Mouse (Mus musculus) right cerebral cortex, postnatal 4 days (tissue): ENCODE data around the gene Pear1.

Experiments used
- DNase-seq: peaks from one replicate; pipeline ENCODE4 v3.0.0-alpha.2; 2022

Pear1 gene

GRCm38 (mm10) chr3:87764506-87764905 is 59.6 kb downstream of the Pear1 start:
- no peak for DNase-seq

GRCm38 (mm10) chr3:87763683-87764289 is 60.3 kb downstream of the Pear1 start:
- peak; percentile 64 for DNase-seq

DNA sequence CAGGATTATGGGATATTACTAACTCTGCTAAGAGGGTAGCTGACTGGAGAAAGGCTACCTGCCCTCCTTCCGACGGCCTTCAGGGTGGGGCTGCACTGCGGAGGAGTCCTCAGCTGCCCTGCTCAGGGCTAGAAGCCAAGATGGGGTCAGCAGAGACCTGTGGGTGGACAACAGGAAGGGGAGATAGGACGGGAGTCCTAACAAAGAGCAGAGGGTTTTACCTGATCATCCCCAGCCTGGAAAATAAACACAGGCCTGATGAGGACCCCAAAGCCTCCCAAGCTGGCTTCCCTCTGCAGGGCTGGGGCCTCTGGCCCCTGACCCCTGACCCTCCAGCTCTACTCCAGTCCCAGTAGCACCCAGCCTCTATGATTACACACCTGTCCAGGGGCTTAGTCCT is 60.9 kb downstream of the Pear1 start:
- no peak for DNase-seq

DNA sequence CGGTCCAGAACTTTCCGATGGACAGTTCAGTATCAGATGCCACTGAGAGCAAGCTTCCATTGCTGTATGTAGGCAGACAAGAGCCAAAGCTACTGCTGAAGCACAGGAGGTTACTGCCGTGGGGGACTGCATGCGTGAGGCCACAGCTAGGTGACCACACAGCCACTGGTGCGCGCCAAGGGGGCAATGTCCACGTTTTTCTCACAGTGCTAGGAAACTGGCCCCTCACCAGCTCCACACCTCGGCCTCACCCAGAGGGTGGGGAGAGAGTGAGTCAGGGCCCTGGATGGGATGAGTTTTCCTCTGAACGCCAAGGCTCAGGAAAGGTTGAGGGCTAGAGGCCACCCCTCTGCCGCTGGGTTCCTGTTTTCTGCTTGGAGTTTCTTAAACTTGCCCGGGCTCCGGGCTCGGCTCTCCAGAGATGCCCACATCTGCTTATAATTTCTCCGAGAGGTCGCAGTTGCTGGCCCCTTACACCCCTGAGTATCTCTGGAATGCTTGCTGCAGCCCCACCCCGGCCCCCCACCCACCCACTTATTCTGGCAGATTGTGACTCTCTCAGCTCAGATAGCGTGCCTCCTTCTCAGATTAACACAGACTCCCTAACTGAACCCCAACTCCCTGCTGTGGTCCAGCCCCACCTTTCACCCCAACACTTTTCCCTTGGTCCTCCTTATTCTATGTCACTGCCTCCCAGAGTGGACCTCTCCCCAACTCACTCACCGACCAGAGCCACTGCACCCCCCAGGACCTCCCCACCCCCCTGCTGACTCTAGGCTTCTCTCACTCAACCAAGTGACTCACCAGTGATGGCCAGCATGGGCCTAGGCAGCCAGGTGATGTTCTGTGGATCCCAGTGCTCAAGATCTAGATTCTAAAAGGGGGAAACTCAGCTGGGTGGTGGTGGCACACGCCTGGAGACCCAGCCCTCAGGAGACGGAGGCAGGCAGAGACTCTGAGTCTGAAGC is 62.4 kb downstream of the Pear1 start:
- DNase-seq = no peak

DNA sequence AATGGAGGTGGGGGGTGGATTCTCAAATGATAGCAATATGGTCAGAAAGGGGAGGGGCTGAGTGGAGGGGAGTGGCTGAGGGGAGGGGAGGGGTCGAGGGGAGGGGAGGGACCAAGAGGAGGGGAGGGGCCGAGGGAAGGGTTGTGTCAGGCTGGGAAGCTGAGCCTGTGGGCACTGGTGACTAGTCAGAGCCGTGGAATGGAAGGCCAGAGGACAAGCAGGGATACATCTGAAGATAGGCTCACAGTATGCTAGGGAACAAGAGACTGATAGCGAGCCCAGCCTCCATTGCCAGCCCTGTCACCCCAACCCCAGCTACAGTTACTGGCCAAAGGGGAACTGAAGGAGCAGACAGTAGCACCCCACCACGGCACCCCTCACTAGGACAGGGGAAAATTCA is 65.5 kb downstream of the Pear1 start:
- no peak for DNase-seq

GRCm38 (mm10) chr3:87756488-87756887 is 67.6 kb downstream of the Pear1 start:
- DNase-seq = no peak

DNA sequence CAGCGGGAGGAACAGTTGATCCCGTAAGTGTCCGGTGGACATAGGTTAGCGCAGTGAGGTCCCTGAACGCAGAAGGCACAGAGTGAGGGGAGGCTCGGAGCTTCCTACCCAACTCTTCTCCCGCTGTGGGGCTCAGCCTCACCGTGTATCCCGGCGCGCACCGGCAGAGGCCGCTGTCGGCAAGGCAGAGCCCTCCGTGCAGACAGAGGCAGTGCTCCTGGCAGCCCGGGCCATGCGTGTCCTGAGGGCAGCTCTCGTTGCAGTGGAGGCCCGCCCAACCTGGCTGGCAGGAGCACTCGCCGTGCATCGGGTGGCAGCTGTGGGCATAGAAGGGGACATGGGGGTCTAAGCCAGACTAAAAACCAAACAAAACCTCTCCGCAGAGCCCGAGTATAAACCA is 68.1 kb downstream of the Pear1 start:
- peak; percentile 94 for DNase-seq

DNA sequence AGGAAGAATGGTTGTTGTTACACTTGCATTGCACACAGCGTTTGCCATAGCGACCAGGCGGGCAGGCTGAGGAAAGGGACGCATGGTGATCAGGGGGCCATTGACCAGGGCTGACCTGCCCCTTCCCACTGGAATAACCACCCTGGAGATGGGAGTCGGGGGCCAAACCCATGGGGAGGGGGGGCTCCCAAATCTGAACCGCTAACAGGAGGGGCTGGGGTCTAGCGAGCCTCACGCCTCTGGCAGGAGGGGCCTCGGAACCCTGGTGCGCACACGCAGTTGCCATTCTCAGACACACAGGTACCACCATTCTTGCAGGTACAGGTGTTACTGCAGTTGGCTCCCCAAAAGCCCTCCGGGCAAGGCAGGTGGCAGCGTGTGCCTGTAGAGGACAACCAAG is 70.3 kb downstream of the Pear1 start:
- no peak for DNase-seq

DNA sequence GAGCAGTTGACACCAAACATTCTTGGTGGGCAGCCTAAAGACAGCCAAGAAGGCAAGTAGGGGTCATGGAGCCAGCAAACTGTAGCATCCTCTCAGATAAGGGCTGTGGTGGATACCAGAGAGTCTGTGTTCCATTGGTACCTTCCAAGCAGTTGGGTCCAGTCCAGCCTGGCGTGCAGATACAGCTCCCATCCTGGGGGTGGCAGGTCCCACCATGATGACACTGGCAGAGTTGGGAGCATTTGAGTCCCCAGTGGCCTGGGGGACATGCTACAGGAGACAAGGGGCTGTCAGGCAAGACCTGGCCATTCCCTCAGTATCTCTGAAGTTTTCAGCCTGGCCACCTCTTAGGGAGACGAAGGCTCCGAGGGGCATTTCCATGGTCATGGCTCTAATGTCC is 71.5 kb downstream of the Pear1 start:
- DNase-seq = no peak

DNA sequence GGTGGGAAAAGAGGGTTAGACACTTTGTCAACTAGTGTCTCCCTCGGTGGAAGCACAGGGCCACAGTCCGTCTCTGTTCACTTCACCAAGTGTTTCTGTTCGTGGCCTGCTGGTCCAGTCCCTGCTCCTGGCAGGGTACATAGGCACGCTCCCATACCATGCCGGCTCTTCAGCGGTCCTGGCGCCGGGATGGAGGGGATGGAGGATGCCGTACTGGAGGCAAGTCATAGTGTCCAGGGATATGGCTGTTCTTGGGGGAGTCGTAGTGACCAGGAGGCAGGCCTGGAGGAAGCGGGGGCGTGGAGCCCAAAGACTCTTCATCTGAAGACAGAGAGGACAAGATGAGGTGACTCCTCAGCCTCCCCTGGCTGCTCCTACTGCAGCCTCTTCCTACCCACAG is 74.1 kb downstream of the Pear1 start:
- no peak for DNase-seq

DNA sequence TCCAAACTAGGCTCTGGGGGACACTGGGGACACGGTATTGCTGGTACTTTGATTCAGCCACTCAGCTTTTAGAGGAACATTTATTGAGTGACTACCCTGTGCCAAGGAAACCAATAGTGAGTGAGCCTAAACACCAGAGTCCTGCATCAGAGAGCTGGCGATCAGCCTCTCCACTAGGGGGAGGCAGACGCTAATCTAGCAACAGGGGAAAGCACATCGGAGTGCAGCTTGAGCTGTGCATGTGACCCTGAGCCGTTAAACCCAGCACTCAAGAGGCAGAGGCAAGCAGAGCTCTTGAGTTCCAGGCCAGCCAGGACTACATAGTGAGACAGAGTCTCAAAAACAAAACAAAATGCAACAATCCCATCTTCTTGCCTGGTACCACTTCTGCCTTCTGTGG is 75.1 kb downstream of the Pear1 start:
- no peak for DNase-seq

- no peak for DNase-seq
These were observed 75.7 kb downstream of the Pear1 start, which contains the start of gene Lrrc71 for GRCm38 (mm10) chr3:87748431-87748830. Gene Lrrc71, minus strand, starts transcription at chr3:87748625.

GRCm38 (mm10) chr3:87745036-87745659 is 79.0 kb downstream of the Pear1 start:
- no peak for DNase-seq

DNA sequence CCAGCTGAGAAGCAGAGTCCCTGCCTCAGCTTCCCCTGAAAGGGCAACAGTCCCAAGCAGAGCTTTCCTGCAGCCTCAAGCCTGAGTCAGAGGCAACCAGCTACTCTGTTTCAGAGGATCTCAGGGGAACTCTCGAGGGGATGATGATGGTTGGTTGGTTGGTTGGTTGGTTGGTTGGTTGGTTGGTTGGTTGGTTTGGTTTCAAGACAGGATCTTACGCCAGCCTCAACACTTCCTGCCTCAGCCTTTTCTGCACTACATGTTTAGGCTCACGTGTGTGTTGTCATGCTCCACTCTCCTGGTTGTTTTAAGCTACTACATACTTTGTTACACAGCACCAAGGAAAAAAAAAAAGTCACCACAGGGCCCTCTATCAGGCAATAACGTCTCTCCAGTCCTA is 80.2 kb downstream of the Pear1 start:
- DNase-seq = no peak

GRCm38 (mm10) chr3:87742735-87743134 is 81.4 kb downstream of the Pear1 start:
- no peak for DNase-seq

DNA sequence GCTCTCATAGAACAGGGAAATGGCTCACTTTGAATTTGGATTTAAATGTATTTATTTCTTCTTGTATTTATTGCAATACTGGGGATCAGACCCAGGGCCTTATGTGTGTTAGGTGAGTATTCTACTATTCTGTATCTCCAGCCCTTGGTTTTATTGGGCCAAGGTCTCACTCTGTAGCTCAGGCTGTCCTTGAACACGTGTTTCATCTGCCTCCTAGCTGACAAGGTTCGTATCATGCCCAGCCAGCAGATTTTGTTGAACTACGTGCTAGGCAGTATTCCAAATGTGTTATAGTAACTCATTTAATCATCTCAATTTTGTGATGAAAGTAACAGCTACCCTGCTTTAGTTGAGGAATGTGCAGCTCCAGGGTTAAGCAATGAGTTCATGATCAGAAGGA is 82.1 kb downstream of the Pear1 start:
- no peak for DNase-seq

DNA sequence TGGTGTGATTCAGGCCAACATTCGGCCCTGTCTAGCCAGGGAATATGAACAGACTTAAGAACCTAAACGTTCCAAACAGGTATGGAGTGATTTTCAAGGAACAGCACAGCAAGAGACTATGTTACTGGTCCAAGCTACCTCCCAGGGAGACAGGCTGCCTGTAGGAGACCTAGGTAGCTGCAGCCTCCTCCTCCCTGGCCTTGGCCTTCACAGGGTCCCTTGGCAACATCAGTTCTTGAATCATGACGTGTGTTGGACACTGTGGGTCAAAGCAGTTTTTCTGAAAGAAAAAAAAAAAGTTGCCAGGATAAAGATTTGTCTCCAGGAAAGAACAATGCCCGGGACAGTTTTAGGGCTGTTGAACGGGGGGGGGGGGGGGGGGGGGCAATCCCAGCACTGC is 85.2 kb downstream of the Pear1 start:
- no peak for DNase-seq

DNA sequence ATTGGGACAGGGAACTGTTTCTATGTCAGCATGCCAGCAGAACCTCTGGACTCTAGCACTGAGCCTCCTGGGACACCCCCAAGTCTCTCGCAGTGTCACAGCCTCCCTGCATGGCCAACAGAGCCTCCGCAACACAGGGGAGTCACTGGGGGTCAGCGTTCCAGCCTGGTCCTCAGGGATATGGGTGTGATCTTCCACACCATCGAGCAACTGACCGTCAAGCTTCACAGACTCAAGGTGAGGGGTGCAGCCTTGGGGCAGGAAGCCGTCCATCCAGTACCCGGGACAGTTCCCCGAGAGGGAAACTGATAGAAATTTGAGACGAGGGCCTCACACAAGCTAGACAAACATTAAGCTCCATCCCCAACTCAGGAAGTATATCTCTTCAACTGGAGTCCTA is 88.8 kb downstream of the Pear1 start:
- DNase-seq = no peak

DNA sequence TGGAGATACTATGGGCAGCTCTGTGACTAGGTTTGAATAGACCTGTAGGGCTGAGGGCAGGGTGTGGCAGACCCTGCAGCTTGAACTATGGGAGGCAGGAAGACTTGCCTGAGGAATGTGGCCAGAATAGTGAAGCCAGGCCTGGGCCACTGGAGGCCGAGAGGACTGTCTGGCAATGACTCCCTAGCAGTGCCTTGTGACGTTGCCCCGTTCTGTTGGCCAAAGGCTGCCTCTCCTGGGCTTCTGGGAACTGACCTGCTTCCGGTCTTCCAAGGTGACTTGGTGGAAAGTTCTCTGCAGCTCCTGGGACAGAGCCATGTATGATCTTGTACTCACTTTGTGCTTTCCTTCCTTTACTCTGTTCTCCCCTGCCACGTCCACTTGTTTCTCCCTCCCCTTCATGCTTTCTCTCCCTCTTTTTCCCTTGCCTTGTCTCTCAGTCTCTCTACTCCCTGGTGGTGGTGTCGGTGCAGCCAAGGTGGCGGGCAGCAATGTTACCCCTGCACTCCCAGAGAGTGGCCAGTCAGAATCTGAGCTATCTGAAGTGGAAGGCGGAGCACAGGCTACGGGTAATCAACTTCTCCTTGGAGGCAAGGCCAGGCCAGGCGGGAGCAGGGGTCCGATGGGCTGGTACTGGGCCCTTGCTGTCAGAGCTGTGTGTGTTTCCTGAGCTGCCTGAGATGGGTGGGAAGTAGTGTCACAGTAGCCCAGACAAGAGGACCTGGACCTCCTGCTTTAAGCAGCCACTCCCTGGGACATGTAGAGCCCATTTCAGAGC is 89.9 kb downstream of the Pear1 start:
- no peak for DNase-seq

- DNase-seq = no peak
These were observed 91.0 kb downstream of the Pear1 start for GRCm38 (mm10) chr3:87733098-87733497.

DNA sequence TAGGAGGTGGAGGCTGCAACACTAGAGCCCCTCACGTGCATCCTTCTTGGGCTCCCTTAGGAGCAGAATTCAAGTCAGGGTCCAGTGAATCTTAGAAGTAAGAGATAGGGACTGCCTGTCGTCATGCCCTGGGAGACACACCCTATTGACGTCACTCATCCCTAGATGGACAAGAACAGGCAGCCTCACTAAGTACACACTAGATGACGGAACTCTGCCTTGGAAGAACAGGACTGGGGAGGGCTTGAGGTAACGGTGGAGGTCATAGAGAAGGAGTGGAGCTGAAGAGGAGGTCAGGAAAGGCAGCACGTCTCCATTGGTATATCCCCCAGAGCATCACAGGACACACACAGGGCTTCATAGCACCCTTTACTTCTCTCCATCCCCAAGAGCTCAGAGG is 95.4 kb downstream of the Pear1 start:
- no peak for DNase-seq

DNA sequence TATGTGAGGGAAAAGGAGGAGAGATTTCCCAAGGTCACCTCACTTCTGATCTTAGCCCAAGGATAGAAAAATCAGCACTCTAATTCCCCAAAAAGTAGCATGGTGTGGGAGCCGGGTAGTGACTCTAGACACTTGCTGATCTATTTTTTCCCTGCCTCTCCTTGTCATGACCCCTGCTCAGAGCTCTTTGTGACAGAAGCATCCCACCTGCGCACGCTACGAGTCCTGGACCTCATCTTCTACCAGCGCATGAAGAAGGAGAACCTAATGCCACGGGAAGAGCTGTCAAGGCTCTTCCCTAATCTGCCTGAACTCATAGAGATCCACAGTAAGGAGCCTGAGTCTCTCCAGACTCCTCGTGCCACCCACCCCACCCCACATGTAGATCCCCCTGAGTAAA is 97.9 kb downstream of the Pear1 start:
- DNase-seq = no peak
